Mouse (Mus musculus) spleen, adult 10 weeks (tissue): ENCODE results near the gene Gm49325. TPM values are rescaled to one million over a fixed set of nuclear protein-coding genes. Genes with fewer than 3 reads are reported as not detected.

ENCODE experiments used
- polyA plus RNA-seq: library from polyadenylated mRNA; stranded (reverse); fragments of 350-450 nt; fragmentation: Illumina TruSeq; extraction: RNeasy Lipid Tissue Mini Kit (QIAGEN cat#74804); gene quantifications from one replicate; pipeline ENCODE4 v1.2.3, GENCODE M21; 2015; ENCODE audit warnings: low replicate concordance; ENCODE audit not compliant: insufficient read depth

The Gm49325 gene
- polyA plus RNA-seq = not detected

GRCm38 (mm10) chr10:77605908-77606826, at the start of gene Gm49325, which contains the start of gene Sumo3:
Gene Gm49325, plus strand, starts transcription at chr10:77606197.
Gene Sumo3, plus strand, starts transcription at chr10:77606097.

GRCm38 (mm10) chr10:77581408-77582284, 24.4 kb upstream of the Gm49325 start, which contains the start of gene Pttg1ip:
Gene Pttg1ip, plus strand, starts transcription at chr10:77581720.

GRCm38 (mm10) chr10:77622055-77622988, 16.3 kb downstream of the Gm49325 start, which contains the start of gene Ube2g2:
Gene Ube2g2, plus strand, starts transcription at chr10:77622275.

GRCm38 (mm10) chr10:77685895-77686664, 80.1 kb downstream of the Gm49325 start, which contains the start of gene Tspear:
Gene Tspear, plus strand, starts transcription at chr10:77686569.

DNA sequence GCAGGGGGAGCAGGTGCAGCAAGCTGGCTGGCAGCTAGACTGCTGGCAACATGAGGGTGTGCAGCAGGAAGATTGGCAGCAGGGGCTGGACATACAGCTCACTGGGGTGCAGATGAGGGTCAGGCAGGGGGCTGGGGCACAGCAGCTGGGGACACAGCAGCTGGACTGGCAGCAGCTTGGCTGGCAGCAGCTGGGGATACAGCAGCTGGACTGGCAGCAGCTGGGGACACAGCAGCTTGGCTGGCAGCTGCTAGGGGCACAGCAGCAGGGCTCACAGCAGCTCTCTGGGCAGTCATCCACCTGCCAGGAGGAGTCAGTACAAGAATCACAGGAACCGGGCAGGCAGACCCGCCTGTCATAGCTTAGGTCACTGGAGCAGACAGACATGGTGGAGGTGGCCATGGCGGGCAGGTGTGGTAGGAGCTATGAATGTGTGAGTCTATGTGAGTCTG, 84.4 kb downstream of the Gm49325 start, which contains the start of gene Gm19402:
Gene Gm19402 (minus strand): TSS at position 402 of the 452 bp plus-strand sequence.

Other genes with a start within 250 kb of the Gm49325 start
- gene Adarb1, start 187.9 kb upstream of the Gm49325 start, polyA plus RNA-seq = 3.1 TPM
- gene Fam207a, start 90.4 kb upstream of the Gm49325 start, polyA plus RNA-seq = 8.7 TPM
- gene Itgb2, start 75.9 kb upstream of the Gm49325 start, polyA plus RNA-seq = 140 TPM
- 83.9 TPM for gene Pttg1ip, start 24.5 kb upstream of the Gm49325 start, polyA plus RNA-seq
- gene Sumo3, start 100 bp upstream of the Gm49325 start, polyA plus RNA-seq = 158 TPM
- gene Ube2g2, start 16.1 kb downstream of the Gm49325 start, polyA plus RNA-seq = 33.2 TPM
- 0.23 TPM for gene Tspear, start 80.4 kb downstream of the Gm49325 start, polyA plus RNA-seq
- gene Gm19402, start 84.6 kb downstream of the Gm49325 start, polyA plus RNA-seq = not detected
- gene Gm9508, start 91.0 kb downstream of the Gm49325 start, polyA plus RNA-seq = not detected
- gene Gm10272, start 100.4 kb downstream of the Gm49325 start, polyA plus RNA-seq = not detected
- not detected for gene Gm10024, start 105.3 kb downstream of the Gm49325 start, polyA plus RNA-seq
- not detected for gene Gm10142, start 109.6 kb downstream of the Gm49325 start, polyA plus RNA-seq
- gene Krtap12-1, start 114.4 kb downstream of the Gm49325 start, polyA plus RNA-seq = not detected
- gene Gm10100, start 120.3 kb downstream of the Gm49325 start, polyA plus RNA-seq = not detected
- gene Gm18596, start 136.4 kb downstream of the Gm49325 start, polyA plus RNA-seq = not detected
- gene Gm9736, start 145.2 kb downstream of the Gm49325 start, polyA plus RNA-seq = not detected
- not detected for gene Gm3233, start 153.5 kb downstream of the Gm49325 start, polyA plus RNA-seq
- gene Gm3238, start 165.1 kb downstream of the Gm49325 start, polyA plus RNA-seq = not detected
- not detected for gene Gm7138, start 170.7 kb downstream of the Gm49325 start, polyA plus RNA-seq
- gene Gm3250, start 176.3 kb downstream of the Gm49325 start, polyA plus RNA-seq = not detected
- not detected for gene Gm7137, start 182.0 kb downstream of the Gm49325 start, polyA plus RNA-seq
- gene Gm9639, start 188.9 kb downstream of the Gm49325 start, polyA plus RNA-seq = not detected
- gene Gm19668, start 192.9 kb downstream of the Gm49325 start, polyA plus RNA-seq = not detected
- not detected for gene Gm9507, start 205.6 kb downstream of the Gm49325 start, polyA plus RNA-seq
- not detected for gene Gm2696, start 208.5 kb downstream of the Gm49325 start, polyA plus RNA-seq
- gene Krtap10-4, start 220.9 kb downstream of the Gm49325 start, polyA plus RNA-seq = not detected
- gene Krtap10-10, start 229.8 kb downstream of the Gm49325 start, polyA plus RNA-seq = not detected
- gene Gm36176, start 240.6 kb downstream of the Gm49325 start, polyA plus RNA-seq = not detected
- not detected for gene Gm10318, start 246.7 kb downstream of the Gm49325 start, polyA plus RNA-seq